Mouse (Mus musculus): ENCODE measurements around the gene Dnah3. TPM values are rescaled to one million over a fixed set of nuclear protein-coding genes. Genes with fewer than 3 reads are reported as not detected.

Gene Dnah3
- polyA plus RNA-seq, 1 experiment from 2014 or later = 0.70 TPM

DNA sequence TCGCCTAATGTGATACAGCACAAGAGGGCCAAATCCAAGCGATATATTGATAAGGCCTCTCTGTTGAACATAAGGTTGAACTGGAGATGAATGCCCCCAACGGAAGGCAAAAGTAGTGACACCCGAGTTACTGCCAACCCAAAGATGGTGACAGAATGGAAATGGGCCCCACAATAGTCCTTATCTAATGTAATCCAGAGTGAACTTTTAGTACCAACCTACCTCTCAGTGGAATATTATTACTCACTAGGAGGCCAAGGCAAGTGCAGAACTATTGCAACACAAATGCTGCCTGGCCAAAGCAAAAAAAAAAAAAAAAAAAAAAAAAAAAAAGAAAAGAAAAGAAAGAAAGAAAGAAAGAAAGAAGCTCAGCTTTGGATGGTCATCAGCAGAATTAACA lies 202.3 kb downstream of the Dnah3 start:
- H3K4me3 ChIP-seq (ENCODE audit: low read depth, low read length) = no peak overlapping the region
- H3K27ac ChIP-seq (replicated peaks; ENCODE audit: low read depth, low read length) = no peak overlapping the region
- ATAC-seq (ENCODE audit: low read depth) = no peak
- H3K9me3 ChIP-seq (ENCODE audit: control insufficient read depth, low read length) = no peaks in the 10 kb centered on the region
- no peak for DNase-seq (ENCODE audit: low spot score)
- no peak overlapping the region for H3K9ac ChIP-seq (ENCODE audit: low read depth, low read length)
- H3K4me2 ChIP-seq (ENCODE audit: low read depth, low read length) = no peak overlapping the region
- H3K36me3 ChIP-seq (ENCODE audit: control insufficient read depth, insufficient read depth, low read length) = no peaks in the 10 kb centered on the region
- H3K4me1 ChIP-seq (ENCODE audit: control insufficient read depth, insufficient read depth, low read length) = peaks cover 20% of the 10 kb centered on the region
- WGBS = 91% methylated on average over 4 of the region's 4 CpGs
- no peaks in the 10 kb centered on the region for H3K27me3 ChIP-seq (replicated peaks; ENCODE audit: control insufficient read depth, insufficient read depth, low read length)

DNA sequence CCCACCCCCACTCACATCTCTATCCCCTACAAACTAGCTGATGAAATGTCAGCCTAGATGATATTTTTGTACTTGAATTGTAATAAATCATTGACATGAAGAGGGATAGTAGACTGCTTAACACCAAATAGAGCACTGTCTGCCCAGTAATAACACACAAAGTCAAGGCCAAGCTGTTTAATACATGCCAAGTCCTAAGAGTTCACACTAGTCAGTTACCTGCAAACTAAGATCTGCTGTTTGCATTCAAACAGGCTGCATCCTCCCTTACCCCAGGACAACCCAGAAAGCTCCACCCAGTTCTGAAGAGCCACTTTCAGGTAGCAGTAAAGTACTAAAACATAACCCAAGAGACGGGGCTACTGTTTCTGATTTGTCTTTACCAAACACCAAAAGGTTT lies 202.9 kb downstream of the Dnah3 start:
- no peak overlapping the region for H3K4me2 ChIP-seq (ENCODE audit: low read depth, low read length)
- H3K4me3 ChIP-seq (ENCODE audit: low read depth, low read length) = no peak overlapping the region
- ATAC-seq (ENCODE audit: low read depth) (no peak), DNase-seq (ENCODE audit: low spot score) (no peak)
- H3K9ac ChIP-seq (ENCODE audit: low read depth, low read length) = no peak overlapping the region
- H3K4me1 ChIP-seq (ENCODE audit: control insufficient read depth, insufficient read depth, low read length) = peaks cover 20% of the 10 kb centered on the region
- H3K36me3 ChIP-seq (ENCODE audit: control insufficient read depth, insufficient read depth, low read length) = no peaks in the 10 kb centered on the region
- H3K9me3 ChIP-seq (ENCODE audit: control insufficient read depth, low read length) = no peaks in the 10 kb centered on the region
- no peaks in the 10 kb centered on the region for H3K27me3 ChIP-seq (replicated peaks; ENCODE audit: control insufficient read depth, insufficient read depth, low read length)
- H3K27ac ChIP-seq (replicated peaks; ENCODE audit: low read depth, low read length) = no peak overlapping the region
- WGBS = 86% methylated on average over 1 of the region's 1 CpGs

DNA sequence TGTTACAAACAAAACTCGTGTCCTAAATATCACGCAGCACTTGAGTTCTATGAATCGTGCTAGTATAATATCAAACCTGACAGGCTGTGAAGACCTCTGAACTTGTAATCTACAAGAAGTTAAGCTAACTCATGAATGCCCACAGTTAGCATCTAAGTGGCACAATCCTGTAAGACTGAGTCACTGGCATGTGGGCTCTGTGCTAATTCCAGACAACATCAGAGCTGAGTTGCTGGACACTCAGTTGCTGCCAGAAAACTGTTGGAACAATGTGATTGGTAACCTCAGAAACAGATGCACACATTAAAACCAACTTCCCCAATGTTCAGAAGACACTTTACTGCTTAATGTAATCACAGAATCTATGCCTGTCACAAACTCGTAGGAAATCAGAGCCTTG lies 207.2 kb downstream of the Dnah3 start:
- H3K27me3 ChIP-seq (replicated peaks; ENCODE audit: control insufficient read depth, insufficient read depth, low read length) = no peaks in the 10 kb centered on the region
- 92% methylated on average over 4 of the region's 4 CpGs for WGBS
- H3K4me1 ChIP-seq (ENCODE audit: control insufficient read depth, insufficient read depth, low read length) = no peaks in the 10 kb centered on the region; the same call in 1 of the 2 replicates
- DNase-seq (ENCODE audit: low spot score) = no peak
- no peak for ATAC-seq (ENCODE audit: low read depth)
- no peak overlapping the region for H3K4me2 ChIP-seq (ENCODE audit: low read depth, low read length)
- H3K4me3 ChIP-seq (ENCODE audit: low read depth, low read length) = no peak overlapping the region
- H3K9me3 ChIP-seq (ENCODE audit: control insufficient read depth, low read length) = no peaks in the 10 kb centered on the region
- H3K9ac ChIP-seq (ENCODE audit: low read depth, low read length) = no peak overlapping the region
- H3K27ac ChIP-seq (replicated peaks; ENCODE audit: low read depth, low read length) = no peak overlapping the region
- 0 out of 2 replicates have a peak, but pooled peaks cover 4% of the 10 kb centered on the region for H3K36me3 ChIP-seq (ENCODE audit: control insufficient read depth, insufficient read depth, low read length)

DNA sequence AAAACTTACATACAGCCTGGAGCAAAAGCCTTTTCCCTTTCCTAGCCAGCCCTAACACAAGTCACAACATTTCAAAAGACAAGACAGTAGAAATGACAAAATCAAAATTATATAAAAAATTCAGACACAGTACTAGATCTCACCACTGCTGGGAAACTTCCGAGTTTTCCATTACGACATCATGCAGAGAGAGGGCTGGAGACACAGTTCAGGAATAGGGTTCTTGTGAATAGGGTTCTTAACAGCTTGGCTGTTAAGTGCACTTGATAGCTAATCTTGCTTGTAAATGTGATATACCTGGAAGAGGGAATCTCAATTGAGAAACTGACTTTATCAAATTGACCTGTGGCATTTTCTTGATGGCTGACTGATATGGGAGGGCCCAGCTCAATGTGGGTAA lies 213.9 kb downstream of the Dnah3 start:
- Histone ChIP-seq H3K9me3 (ENCODE audit: control insufficient read depth, low read length) (no peaks in the 10 kb centered on the region), H3K27me3 (replicated peaks; ENCODE audit: control insufficient read depth, insufficient read depth, low read length) (no peaks in the 10 kb centered on the region), H3K27ac (replicated peaks; ENCODE audit: low read depth, low read length) (no peak overlapping the region), H3K36me3 (ENCODE audit: control insufficient read depth, insufficient read depth, low read length) (peaks cover 12% of the 10 kb centered on the region; the same call in 1 of the 2 replicates), H3K4me2 (ENCODE audit: low read depth, low read length) (no peak overlapping the region), H3K4me3 (ENCODE audit: low read depth, low read length) (no peak overlapping the region), H3K9ac (ENCODE audit: low read depth, low read length) (no peak overlapping the region), H3K4me1 (ENCODE audit: control insufficient read depth, insufficient read depth, low read length) (no peaks in the 10 kb centered on the region)
- DNase-seq (ENCODE audit: low spot score) = no peak
- no peak for ATAC-seq (ENCODE audit: low read depth)
- 87% methylated on average over 2 of the region's 2 CpGs for WGBS

DNA sequence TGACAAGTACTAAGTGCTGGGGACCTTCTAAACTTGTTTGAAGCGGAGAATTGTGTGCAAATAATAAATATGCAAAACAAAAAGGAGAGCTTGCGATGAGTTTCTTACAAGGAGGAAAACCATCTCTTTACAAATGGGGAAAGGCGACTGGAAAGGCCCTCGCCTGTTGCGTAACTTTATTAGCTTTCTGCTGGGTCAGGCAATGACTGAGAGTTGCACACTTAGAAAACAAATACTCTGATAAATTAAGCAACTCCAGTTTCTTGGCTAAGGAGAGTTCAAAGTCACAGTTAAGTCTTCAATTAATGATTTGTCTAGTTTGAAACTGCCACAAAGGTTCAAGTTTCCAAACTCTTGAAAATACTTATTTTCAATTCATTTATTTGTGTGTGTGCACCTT lies 214.7 kb downstream of the Dnah3 start:
- no peaks in the 10 kb centered on the region for H3K4me1 ChIP-seq (ENCODE audit: control insufficient read depth, insufficient read depth, low read length)
- no peak overlapping the region for H3K9ac ChIP-seq (ENCODE audit: low read depth, low read length)
- ATAC-seq (ENCODE audit: low read depth) (no peak), DNase-seq (ENCODE audit: low spot score) (no peak)
- H3K27me3 ChIP-seq (replicated peaks; ENCODE audit: control insufficient read depth, insufficient read depth, low read length) = no peaks in the 10 kb centered on the region
- no peak overlapping the region for H3K4me2 ChIP-seq (ENCODE audit: low read depth, low read length)
- H3K27ac ChIP-seq (replicated peaks; ENCODE audit: low read depth, low read length) = no peak overlapping the region
- no peak overlapping the region for H3K4me3 ChIP-seq (ENCODE audit: low read depth, low read length)
- no peaks in the 10 kb centered on the region for H3K9me3 ChIP-seq (ENCODE audit: control insufficient read depth, low read length)
- WGBS = 90% methylated on average over 5 of the region's 5 CpGs
- H3K36me3 ChIP-seq (ENCODE audit: control insufficient read depth, insufficient read depth, low read length) = peaks cover 12% of the 10 kb centered on the region; the same call in 1 of the 2 replicates

DNA sequence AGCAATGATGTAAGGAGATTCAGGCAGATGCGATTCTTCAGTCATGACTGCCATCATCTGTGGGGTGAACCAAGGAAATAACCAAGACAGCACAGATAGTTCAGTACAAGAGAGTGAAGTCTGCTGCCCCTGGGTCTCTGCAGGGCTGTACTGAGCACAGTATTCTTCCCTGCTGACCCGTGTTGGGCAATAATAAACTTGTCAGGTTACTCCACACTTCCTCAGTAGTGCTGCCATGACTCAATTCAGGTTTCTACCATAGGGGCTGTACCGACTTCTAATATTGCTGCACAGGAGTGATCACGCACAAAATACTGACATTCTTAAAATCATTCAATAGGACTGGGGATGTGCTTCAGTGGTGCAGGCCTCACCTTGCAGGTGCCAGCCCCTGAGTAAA lies 215.9 kb downstream of the Dnah3 start:
- Histone ChIP-seq H3K4me2 (ENCODE audit: low read depth, low read length) (no peak overlapping the region), H3K27me3 (replicated peaks; ENCODE audit: control insufficient read depth, insufficient read depth, low read length) (no peaks in the 10 kb centered on the region), H3K27ac (replicated peaks; ENCODE audit: low read depth, low read length) (no peak overlapping the region), H3K9ac (ENCODE audit: low read depth, low read length) (no peak overlapping the region), H3K9me3 (ENCODE audit: control insufficient read depth, low read length) (no peaks in the 10 kb centered on the region), H3K4me1 (ENCODE audit: control insufficient read depth, insufficient read depth, low read length) (no peaks in the 10 kb centered on the region), H3K4me3 (ENCODE audit: low read depth, low read length) (no peak overlapping the region), H3K36me3 (ENCODE audit: control insufficient read depth, insufficient read depth, low read length) (peaks cover 12% of the 10 kb centered on the region; the same call in 1 of the 2 replicates)
- DNase-seq (ENCODE audit: low spot score) = no peak
- no peak for ATAC-seq (ENCODE audit: low read depth)
- 89% methylated on average over 4 of the region's 4 CpGs for WGBS

DNA sequence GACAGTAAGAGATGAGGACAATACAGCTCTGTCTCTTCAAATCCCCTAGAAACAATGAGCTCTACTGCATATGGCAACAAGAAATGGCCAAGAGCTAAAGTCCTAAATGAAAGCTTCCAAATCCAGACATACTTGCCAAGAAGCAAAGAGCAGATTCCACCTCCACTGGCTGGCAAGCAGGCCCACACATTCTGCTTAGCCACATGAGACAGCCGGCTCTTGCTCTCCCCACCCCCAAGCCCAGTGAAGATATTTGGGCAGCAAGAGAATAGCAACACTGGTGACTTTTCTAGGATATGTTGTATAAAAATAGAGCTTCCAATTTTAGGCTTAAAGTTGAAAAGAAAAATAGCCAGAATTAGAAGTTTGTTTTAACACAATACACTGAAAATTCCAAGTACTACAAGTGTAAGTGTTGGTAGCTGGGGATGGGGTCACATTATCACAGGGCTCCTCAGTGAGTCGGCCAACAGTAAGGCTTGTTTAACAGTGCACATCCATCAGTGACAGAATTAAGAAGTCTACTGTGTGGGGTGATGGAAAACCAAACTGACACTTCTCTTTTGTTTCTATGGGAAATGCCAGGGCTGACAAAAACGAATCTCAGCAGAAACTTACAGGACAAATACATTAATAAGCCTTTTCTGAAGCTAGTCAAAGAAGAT lies 219.2 kb downstream of the Dnah3 start:
- H3K4me2 ChIP-seq (ENCODE audit: low read depth, low read length) = no peak overlapping the region
- no peaks in the 10 kb centered on the region for H3K27me3 ChIP-seq (replicated peaks; ENCODE audit: control insufficient read depth, insufficient read depth, low read length)
- H3K36me3 ChIP-seq (ENCODE audit: control insufficient read depth, insufficient read depth, low read length) = peaks cover 12% of the 10 kb centered on the region; the same call in 1 of the 2 replicates
- H3K9me3 ChIP-seq (ENCODE audit: control insufficient read depth, low read length) = no peaks in the 10 kb centered on the region
- no peak overlapping the region for H3K27ac ChIP-seq (replicated peaks; ENCODE audit: low read depth, low read length)
- no peaks in the 10 kb centered on the region for H3K4me1 ChIP-seq (ENCODE audit: control insufficient read depth, insufficient read depth, low read length)
- DNase-seq (ENCODE audit: low spot score) (no peak), ATAC-seq (ENCODE audit: low read depth) (no peak)
- no peak overlapping the region for H3K9ac ChIP-seq (ENCODE audit: low read depth, low read length)
- 50% methylated on average over 3 of the region's 3 CpGs for WGBS
- no peak overlapping the region for H3K4me3 ChIP-seq (ENCODE audit: low read depth, low read length)

DNA sequence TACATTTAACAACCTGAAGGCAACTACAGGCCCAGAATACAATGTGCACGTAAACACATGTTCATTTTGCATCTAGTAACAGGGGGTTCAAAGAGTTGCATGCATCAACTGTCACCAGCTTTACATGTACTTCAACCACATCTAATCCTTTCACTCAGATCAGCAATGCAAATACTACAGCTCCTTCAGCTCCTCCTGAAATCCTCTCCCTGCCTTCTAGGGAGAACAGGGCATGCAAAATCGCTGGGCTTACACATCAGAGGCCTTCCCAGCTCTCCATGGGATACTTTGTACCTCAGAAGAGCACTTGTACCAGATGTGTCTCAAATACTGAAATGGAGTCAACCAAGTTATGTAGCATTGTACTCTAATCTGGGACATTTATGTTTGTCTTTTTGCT lies 222.0 kb downstream of the Dnah3 start:
- Histone ChIP-seq H3K9ac (ENCODE audit: low read depth, low read length) (no peak overlapping the region), H3K4me3 (ENCODE audit: low read depth, low read length) (no peak overlapping the region), H3K27ac (replicated peaks; ENCODE audit: low read depth, low read length) (no peak overlapping the region), H3K36me3 (ENCODE audit: control insufficient read depth, insufficient read depth, low read length) (peaks cover 11% of the 10 kb centered on the region; the same call in 1 of the 2 replicates), H3K9me3 (ENCODE audit: control insufficient read depth, low read length) (no peaks in the 10 kb centered on the region), H3K4me2 (ENCODE audit: low read depth, low read length) (no peak overlapping the region), H3K27me3 (replicated peaks; ENCODE audit: control insufficient read depth, insufficient read depth, low read length) (no peaks in the 10 kb centered on the region), H3K4me1 (ENCODE audit: control insufficient read depth, insufficient read depth, low read length) (no peaks in the 10 kb centered on the region)
- no peak for DNase-seq (ENCODE audit: low spot score)
- no peak for ATAC-seq (ENCODE audit: low read depth)
- 51% methylated on average over 2 of the region's 2 CpGs for WGBS
